Mouse (Mus musculus) small intestine, adult 2 months (tissue): ENCODE measurements around the gene Prok1. TPM values are rescaled to one million over a fixed set of nuclear protein-coding genes. Genes with fewer than 3 reads are reported as not detected.

Source experiments
- H3K27ac ChIP-seq: fragments of 200-500 bp; 2 replicates; pipeline ENCODE4 v1.5.1; 2012; ENCODE audit warnings: low read depth, low read length, control low read depth, inconsistent platforms; ENCODE audit not compliant: insufficient read depth
- H3K27me3 ChIP-seq: fragments of 200-500 bp; 2 replicates; pipeline ENCODE4 v1.6.1; 2012; ENCODE audit warnings: mild to moderate bottlenecking, moderate library complexity, low read length, inconsistent platforms; ENCODE audit not compliant: control insufficient read depth, insufficient read depth
- H3K36me3 ChIP-seq: fragments of 200-500 bp; 2 replicates; pipeline ENCODE4 v1.6.1; 2012; ENCODE audit warnings: mild to moderate bottlenecking, low read length, control low read depth, inconsistent platforms; ENCODE audit not compliant: control insufficient read depth, insufficient read depth
- H3K4me1 ChIP-seq: fragments of 200-500 bp; 2 replicates; pipeline ENCODE4 v1.6.1; 2012; ENCODE audit warnings: low read length, inconsistent platforms, mixed read lengths; ENCODE audit not compliant: control insufficient read depth, insufficient read depth, insufficient read length
- H3K4me3 ChIP-seq: fragments of 200-500 bp; 2 replicates; pipeline ENCODE4 v1.5.1; 2012; ENCODE audit warnings: low read depth, mild to moderate bottlenecking, control low read depth, inconsistent platforms, low read length, moderate library complexity
- CTCF ChIP-seq: fragments of 200-500 bp; IDR thresholded peaks from 2 replicates; pipeline ENCODE4 v1.5.1; 2012; ENCODE audit warnings: low read depth, mild to moderate bottlenecking, control low read depth, inconsistent platforms, low read length, moderate library complexity, mixed read lengths; ENCODE audit not compliant: insufficient replicate concordance, insufficient read length; ENCODE audit errors: extremely low read depth
- POLR2A ChIP-seq: fragments of 200-500 bp; IDR thresholded peaks from 2 replicates; pipeline ENCODE4 v1.6.1; 2012; ENCODE audit warnings: low read depth, mild to moderate bottlenecking, control low read depth, inconsistent platforms, low read length, moderate library complexity
- WGBS: fragments of 180-500 bp; shearing (Covaris S2); methylation state at CpG from one replicate; pipeline ENCODE4 v1.1.7; 2018; 5-methylcytosine and 5-hydroxymethylcytosine counted together
- polyA plus RNA-seq: library from polyadenylated mRNA; depleted of rRNA; stranded (reverse); fragments of >200 nt; gene quantifications from 2 replicates; pipeline ENCODE4 v1.2.3, GENCODE M21; 2012; rRNA removed

Prok1 gene
- not detected in 2 replicates for polyA plus RNA-seq

DNA sequence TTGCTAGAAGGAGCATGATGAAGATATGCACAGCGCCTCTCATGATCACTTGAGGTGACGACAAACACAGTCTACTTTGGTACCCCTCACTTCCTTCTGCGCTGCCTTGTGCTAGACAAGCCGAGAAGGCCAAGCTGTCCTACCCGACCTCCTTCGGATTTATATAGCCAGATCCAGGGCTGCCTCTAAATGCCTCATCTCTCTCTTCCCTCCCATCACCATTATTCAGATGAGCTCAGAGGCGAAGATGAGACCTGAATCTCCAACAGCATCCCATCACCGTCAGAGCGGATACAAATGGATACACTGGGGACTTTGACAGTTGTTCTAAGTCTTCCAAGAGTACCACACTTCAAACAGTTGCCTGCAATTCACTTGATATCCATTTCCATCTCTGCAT is at the start of gene Prok1:
Gene Prok1 (minus strand): TSS at position 101 of the 400 bp plus-strand sequence.
- TF ChIP-seq CTCF: no peak
- TF ChIP-seq POLR2A: no peak
- Histone ChIP-seq H3K27me3 (no peaks in the 10 kb centered on the region), H3K27ac (no peak within 1 kb of the TSS), H3K4me1 (no peaks in the 10 kb centered on the region; the same call in 1 of the 2 replicates), H3K36me3 (no peaks in the 10 kb centered on the region), H3K4me3 (no peak within 1 kb of the TSS)
- WGBS: 92% methylated on average over 9 of the region's 9 CpGs

DNA sequence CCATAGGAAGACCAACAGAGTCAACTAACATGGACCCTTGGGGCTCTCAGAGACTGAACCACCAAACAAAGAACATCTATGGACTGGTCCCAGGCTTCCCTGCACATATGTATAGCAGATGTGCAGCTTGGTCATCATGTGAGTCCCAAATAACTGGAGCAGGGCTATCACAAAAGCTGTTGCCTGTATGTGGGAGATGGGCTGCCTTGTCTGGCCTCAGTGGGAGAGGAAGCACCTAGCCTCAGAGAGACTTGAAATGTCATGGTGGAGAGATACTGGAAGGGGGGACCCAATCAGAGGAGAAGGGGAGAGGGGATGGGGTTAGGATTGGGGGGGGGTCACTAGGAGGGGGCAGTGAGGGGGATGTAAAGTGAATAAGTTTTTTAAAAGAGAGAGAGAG is 47.8 kb upstream of the Prok1 start:
- no peak overlapping the region for H3K27ac ChIP-seq
- peaks cover 14% of the 10 kb centered on the region for H3K36me3 ChIP-seq
- no peaks in the 10 kb centered on the region for H3K27me3 ChIP-seq
- no peak overlapping the region for H3K4me3 ChIP-seq
- no peaks in the 10 kb centered on the region; the same call in 1 of the 2 replicates for H3K4me1 ChIP-seq
- TF ChIP-seq POLR2A (no peak), CTCF (no peak)

DNA sequence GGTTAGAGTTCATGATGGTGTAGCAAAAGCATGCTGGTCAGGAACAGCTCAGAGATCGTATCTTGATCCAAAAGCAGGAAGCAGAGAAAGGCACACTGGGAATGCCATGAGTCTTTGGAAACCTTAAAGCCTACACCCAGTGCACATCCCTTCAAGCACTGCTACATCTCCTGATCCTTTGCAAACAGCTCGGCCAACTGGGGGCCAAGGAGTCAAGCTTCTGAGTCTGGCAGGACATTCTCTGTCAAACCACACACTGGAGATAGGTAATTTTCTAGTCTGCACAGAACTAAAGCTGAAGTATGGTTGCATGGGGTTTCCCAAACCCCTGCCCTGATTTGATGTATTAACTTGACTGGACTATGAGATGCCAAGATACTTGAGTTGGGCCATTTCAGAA is 46.6 kb upstream of the Prok1 start:
- no peak overlapping the region for H3K4me3 ChIP-seq
- peaks cover 19% of the 10 kb centered on the region for H3K36me3 ChIP-seq
- no peaks in the 10 kb centered on the region; the same call in 1 of the 2 replicates for H3K4me1 ChIP-seq
- no peaks in the 10 kb centered on the region for H3K27me3 ChIP-seq
- WGBS: 79% methylated on average over 2 of the region's 2 CpGs
- TF ChIP-seq POLR2A: no peak
- no peak for TF ChIP-seq CTCF
- no peak overlapping the region for H3K27ac ChIP-seq

DNA sequence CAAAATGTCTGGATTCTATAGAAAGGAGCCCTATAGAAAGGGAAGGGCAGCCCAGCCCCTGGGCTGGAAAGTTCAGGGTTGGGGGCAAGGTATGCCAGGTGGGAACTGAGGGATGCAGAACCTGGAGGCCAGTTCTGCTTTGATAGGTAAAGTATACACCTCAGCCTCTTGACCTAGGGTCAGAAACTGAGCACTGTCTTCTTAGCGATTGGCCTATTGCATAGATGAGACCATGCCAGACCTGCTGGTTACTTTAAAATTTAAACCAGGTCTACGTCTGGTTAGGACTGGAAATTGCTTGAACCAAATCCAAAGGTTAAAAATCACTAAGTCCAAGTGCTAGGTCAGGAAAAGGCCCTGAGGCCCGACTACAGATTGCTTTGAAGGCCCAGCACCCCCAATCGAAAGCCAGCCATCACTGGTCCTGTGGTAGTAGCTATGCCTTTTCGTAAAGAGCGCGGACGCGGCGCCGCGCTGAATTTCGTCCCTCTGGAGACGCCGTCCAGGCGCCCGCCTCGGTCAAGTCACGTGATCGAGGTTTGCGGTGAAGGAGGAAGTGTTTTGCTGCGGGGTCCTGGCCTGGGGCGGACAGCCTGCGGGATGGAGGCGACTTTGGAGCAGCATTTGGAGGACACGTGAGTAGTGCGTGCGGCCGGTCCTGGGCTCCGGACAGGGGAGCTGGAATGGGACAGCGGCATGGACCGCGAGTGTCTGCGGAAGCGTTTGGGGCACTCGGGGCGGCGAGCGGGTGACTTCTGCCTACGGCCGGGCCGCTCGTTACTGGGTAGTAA is 39.2 kb upstream of the Prok1 start, which contains the start of gene Lamtor5:
Gene Lamtor5 (plus strand): TSS at position 380 of the 791 bp plus-strand sequence.
- 2% methylated on average over 43 of the region's 43 CpGs for WGBS
- peaks cover 3% of the 10 kb centered on the region; the same call in 1 of the 2 replicates for H3K4me1 ChIP-seq
- peak; percentile 63; the same call in 1 of the 2 replicates for TF ChIP-seq POLR2A
- TF ChIP-seq CTCF: no peak
- H3K4me3 ChIP-seq: peak within 1 kb of the TSS; percentile 87
- H3K27ac ChIP-seq: no peak within 1 kb of the TSS
- H3K36me3 ChIP-seq: peaks cover 12% of the 10 kb centered on the region
- no peaks in the 10 kb centered on the region for H3K27me3 ChIP-seq

DNA sequence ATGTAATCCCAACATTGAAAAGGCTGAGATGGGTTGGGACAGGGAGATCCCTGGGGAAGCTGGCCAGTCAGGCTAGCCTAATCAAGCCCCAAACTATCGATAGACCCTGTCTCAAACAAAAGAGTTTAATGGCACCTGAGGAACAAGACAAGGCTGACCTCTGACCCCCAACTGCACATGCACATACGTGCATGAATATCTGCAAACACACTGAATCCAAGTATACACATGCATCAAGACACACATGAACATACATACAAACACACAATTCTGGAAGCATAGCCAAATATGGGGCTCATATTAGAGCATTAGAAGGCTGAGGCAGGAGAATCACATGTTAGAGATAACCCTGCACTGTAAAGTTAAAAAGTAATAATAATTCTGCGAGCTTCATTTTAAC is 37.1 kb upstream of the Prok1 start:
- peaks cover 3% of the 10 kb centered on the region; the same call in 1 of the 2 replicates for H3K4me1 ChIP-seq
- H3K27ac ChIP-seq: no peak overlapping the region
- no peaks in the 10 kb centered on the region; the same call in 1 of the 2 replicates for H3K36me3 ChIP-seq
- WGBS: 79% methylated on average over 3 of the region's 3 CpGs
- H3K4me3 ChIP-seq: no peak overlapping the region
- no peaks in the 10 kb centered on the region for H3K27me3 ChIP-seq
- TF ChIP-seq CTCF (no peak), POLR2A (no peak)

DNA sequence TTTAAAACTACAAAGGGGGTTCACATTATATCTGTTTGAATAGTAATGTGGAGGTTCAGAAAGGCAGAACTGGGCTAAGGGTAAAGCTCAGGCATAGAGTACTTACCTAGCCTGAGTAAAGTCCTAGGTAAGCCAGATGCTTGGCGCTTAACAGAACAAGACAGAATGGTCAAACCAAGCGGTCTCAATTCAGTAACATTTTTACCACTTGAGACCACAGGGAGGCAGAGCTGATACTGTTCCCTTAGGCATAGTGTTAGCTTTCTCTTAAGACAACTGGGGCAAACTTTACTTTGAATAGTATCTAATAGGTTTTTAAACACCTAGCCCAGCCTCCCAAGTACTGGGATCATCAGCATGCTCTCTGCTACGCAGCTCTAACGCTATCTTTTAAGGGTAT is 36.5 kb upstream of the Prok1 start:
- Histone ChIP-seq H3K4me3 (no peak overlapping the region), H3K4me1 (peaks cover 3% of the 10 kb centered on the region; the same call in 1 of the 2 replicates), H3K27ac (no peak overlapping the region), H3K27me3 (no peaks in the 10 kb centered on the region), H3K36me3 (no peaks in the 10 kb centered on the region)
- 65% methylated on average over 4 of the region's 4 CpGs for WGBS
- TF ChIP-seq CTCF (no peak), POLR2A (no peak)

DNA sequence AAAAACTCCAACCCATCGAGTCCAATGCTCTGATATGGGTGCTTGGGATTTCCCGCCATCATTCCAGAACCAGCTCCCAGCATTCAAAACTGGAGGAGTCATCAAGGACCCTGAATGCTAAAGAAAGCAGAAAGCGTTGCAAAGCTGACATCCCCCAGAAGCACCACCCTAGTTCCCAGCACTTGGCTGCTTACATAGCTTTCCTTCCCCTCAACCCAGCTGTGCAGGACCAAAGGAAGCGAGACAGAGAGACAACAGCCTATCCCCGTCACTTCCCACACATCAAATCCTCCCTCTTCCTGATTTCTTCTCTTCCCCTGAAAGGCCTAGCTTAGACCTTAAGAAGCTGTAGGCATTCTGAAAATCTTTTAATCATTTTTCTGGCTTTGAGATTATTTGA is 35.8 kb upstream of the Prok1 start:
- TF ChIP-seq CTCF: no peak
- TF ChIP-seq POLR2A: no peak
- peaks cover 3% of the 10 kb centered on the region; the same call in 1 of the 2 replicates for H3K4me1 ChIP-seq
- H3K36me3 ChIP-seq: no peaks in the 10 kb centered on the region
- no peaks in the 10 kb centered on the region for H3K27me3 ChIP-seq
- WGBS: 67% methylated on average over 5 of the region's 5 CpGs
- no peak overlapping the region for H3K27ac ChIP-seq
- no peak overlapping the region for H3K4me3 ChIP-seq
